Mouse (Mus musculus): ENCODE measurements at regions not wholly inside any gene's neighbourhood (a gene's known extent, or its start where the extent isn't known, plus 50 kb on each side); places are given as distances from the start of the nearest gene placed in this dataset.

DNA sequence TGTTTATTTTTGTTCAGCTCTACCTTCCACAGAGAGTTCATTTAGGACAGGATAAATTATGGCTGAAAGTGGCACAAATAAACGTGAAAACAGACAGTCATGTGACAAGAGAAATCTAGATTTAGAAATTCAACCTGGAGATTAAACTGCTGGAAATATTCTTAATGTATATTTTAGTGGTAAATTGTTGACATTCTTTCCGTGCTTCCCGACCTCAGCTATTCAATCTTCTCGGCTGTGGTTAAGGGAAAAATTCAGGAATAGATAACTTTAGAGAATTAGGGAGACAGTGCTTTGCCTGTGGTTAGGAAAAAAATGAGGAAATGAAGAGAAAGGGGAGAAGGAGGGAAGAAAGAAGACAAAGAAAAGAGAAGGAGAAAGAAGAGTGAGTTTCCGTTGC, 211.7 kb upstream of the Tsc22d2 start:
- Histone ChIP-seq H3K9me3 (ENCODE audit: control insufficient read depth, low read length) (no peaks in the 10 kb centered on the region), H3K4me3 (ENCODE audit: low read depth, low read length) (no peak overlapping the region), H3K4me1 (ENCODE audit: control insufficient read depth, insufficient read depth, low read length) (no peaks in the 10 kb centered on the region), H3K9ac (ENCODE audit: low read length) (no peak overlapping the region), H3K27me3 (ENCODE audit: control insufficient read depth, insufficient read depth, low read length) (no peaks in the 10 kb centered on the region), H3K27ac (ENCODE audit: low read depth, low read length) (no peak overlapping the region), H3K4me2 (ENCODE audit: low read depth) (no peak overlapping the region), H3K36me3 (ENCODE audit: control insufficient read depth, insufficient read depth, low read length) (no peaks in the 10 kb centered on the region)
- WGBS: 83% methylated on average over 5 of the region's 5 CpGs
- ATAC-seq (ENCODE audit: insufficient read depth, low FRiP score, low TSS enrichment) (no peak), DNase-seq (ENCODE audit: low spot score) (no peak)

DNA sequence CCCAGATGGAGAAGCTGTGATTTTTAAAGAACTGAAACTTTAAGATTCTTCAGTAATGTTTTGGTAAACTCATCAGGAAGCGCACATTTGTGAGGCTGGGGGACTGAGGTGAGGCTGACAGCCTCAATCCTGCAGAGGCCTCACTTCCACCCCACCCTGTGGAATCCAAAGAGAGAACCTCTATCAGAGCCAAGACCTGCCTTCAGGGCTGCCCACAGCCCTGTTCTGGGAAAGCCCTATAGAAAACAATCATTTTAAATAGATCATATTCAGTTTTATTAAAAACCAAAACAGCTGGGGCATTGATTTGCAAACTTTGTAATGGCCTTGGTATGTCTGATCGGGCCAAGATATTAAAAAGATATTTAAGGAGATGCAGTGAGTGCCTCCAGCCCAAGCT, 210.7 kb upstream of the Tsc22d2 start:
- Histone ChIP-seq H3K4me3 (ENCODE audit: low read depth, low read length) (no peak overlapping the region), H3K4me1 (ENCODE audit: control insufficient read depth, insufficient read depth, low read length) (no peaks in the 10 kb centered on the region), H3K27me3 (ENCODE audit: control insufficient read depth, insufficient read depth, low read length) (no peaks in the 10 kb centered on the region), H3K9ac (ENCODE audit: low read length) (no peak overlapping the region), H3K27ac (ENCODE audit: low read depth, low read length) (no peak overlapping the region), H3K4me2 (ENCODE audit: low read depth) (no peak overlapping the region), H3K36me3 (ENCODE audit: control insufficient read depth, insufficient read depth, low read length) (no peaks in the 10 kb centered on the region), H3K9me3 (ENCODE audit: control insufficient read depth, low read length) (no peaks in the 10 kb centered on the region)
- DNase-seq (ENCODE audit: low spot score) (no peak), ATAC-seq (ENCODE audit: insufficient read depth, low FRiP score, low TSS enrichment) (no peak)
- WGBS: 87% methylated on average over 2 of the region's 2 CpGs

DNA sequence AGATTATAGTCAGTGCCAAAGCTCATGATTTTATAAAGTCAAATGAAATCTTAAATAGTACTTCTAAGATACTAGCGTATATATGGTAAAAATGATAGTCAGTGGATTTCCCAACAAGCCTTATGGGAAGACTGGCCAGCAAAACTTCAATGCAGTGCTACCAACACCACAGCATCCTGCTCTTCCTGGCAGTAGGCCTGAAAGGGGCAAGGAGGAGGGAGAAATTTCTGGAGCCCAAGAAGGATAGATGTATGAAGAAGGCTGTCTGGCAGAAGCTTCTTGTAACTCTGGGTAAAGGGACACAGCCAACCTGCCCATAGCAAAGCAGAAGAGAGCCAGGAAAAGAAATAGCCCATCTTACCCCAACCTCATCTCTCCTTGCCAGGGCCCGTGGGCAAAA, 209.0 kb upstream of the Tsc22d2 start:
- Histone ChIP-seq H3K9me3 (ENCODE audit: control insufficient read depth, low read length) (no peaks in the 10 kb centered on the region), H3K4me2 (ENCODE audit: low read depth) (no peak overlapping the region), H3K4me1 (ENCODE audit: control insufficient read depth, insufficient read depth, low read length) (no peaks in the 10 kb centered on the region), H3K27ac (ENCODE audit: low read depth, low read length) (no peak overlapping the region), H3K27me3 (ENCODE audit: control insufficient read depth, insufficient read depth, low read length) (no peaks in the 10 kb centered on the region), H3K9ac (ENCODE audit: low read length) (no peak overlapping the region), H3K36me3 (ENCODE audit: control insufficient read depth, insufficient read depth, low read length) (no peaks in the 10 kb centered on the region), H3K4me3 (ENCODE audit: low read depth, low read length) (no peak overlapping the region)
- DNase-seq (ENCODE audit: low spot score) (no peak), ATAC-seq (ENCODE audit: insufficient read depth, low FRiP score, low TSS enrichment) (no peak)
- 83% methylated on average over 2 of the region's 2 CpGs for WGBS

DNA sequence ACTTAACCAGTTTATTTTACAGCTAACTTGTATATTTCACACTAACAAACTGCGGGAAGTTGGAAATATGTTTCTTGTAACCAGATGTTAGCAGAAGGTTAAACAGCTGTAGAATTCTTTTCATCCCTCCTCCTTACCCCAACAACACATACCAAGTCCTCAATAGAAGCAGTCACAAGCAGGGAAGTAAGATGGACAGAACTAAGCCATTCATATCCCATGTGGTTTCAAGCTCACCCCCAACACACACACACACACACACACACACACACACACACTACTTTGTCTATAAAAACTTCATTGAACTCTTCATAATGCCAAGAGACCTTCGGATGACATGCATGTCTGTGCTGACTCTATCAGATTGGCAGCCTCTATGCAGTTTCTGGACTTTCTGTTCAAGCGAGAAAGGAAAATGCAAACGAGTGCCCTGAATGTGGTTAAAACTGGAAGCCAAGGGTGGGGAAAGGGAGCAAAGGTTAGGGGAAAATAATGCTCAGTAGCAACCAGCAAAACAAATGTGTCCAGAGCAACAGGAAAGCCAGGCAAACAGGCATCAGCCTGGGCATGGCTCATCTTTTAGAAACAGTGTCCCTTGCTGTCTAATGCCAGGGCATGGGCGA, 207.6 kb upstream of the Tsc22d2 start:
- Histone ChIP-seq H3K4me3 (ENCODE audit: low read depth, low read length) (no peak overlapping the region), H3K9me3 (ENCODE audit: control insufficient read depth, low read length) (no peaks in the 10 kb centered on the region), H3K9ac (ENCODE audit: low read length) (no peak overlapping the region), H3K4me2 (ENCODE audit: low read depth) (no peak overlapping the region), H3K27me3 (ENCODE audit: control insufficient read depth, insufficient read depth, low read length) (no peaks in the 10 kb centered on the region), H3K4me1 (ENCODE audit: control insufficient read depth, insufficient read depth, low read length) (no peaks in the 10 kb centered on the region), H3K36me3 (ENCODE audit: control insufficient read depth, insufficient read depth, low read length) (no peaks in the 10 kb centered on the region), H3K27ac (ENCODE audit: low read depth, low read length) (no peak overlapping the region)
- no peak for DNase-seq (ENCODE audit: low spot score)
- no peak for ATAC-seq (ENCODE audit: insufficient read depth, low FRiP score, low TSS enrichment)
- 77% methylated on average over 5 of the region's 5 CpGs for WGBS

DNA sequence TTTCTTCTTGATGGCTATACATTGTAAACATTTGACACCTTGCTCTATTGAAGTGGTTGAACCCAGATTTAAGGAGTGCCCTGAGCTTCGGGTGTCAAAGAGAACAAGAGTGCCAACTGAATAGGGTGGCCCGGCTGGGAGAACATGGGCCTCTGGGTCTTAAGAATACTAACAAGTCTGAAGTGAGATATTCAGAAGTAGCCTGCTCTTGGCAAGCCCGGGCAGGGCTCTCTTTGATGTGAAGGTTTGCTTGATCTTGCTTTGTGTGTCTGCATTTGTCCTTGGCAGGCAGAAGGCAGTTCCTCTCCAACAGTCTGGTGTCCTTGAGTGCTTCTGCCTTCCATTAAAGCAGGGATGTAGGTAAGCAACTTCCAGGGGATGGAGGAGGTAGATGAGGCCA, 203.5 kb upstream of the Tsc22d2 start:
- Histone ChIP-seq H3K9me3 (ENCODE audit: control insufficient read depth, low read length) (no peaks in the 10 kb centered on the region), H3K4me2 (ENCODE audit: low read depth) (no peak overlapping the region), H3K27ac (ENCODE audit: low read depth, low read length) (no peak overlapping the region), H3K27me3 (ENCODE audit: control insufficient read depth, insufficient read depth, low read length) (no peaks in the 10 kb centered on the region), H3K4me1 (ENCODE audit: control insufficient read depth, insufficient read depth, low read length) (no peaks in the 10 kb centered on the region), H3K4me3 (ENCODE audit: low read depth, low read length) (no peak overlapping the region), H3K36me3 (ENCODE audit: control insufficient read depth, insufficient read depth, low read length) (no peaks in the 10 kb centered on the region), H3K9ac (ENCODE audit: low read length) (no peak overlapping the region)
- DNase-seq (ENCODE audit: low spot score) (no peak), ATAC-seq (ENCODE audit: insufficient read depth, low FRiP score, low TSS enrichment) (no peak)
- 62% methylated on average over 3 of the region's 3 CpGs for WGBS

DNA sequence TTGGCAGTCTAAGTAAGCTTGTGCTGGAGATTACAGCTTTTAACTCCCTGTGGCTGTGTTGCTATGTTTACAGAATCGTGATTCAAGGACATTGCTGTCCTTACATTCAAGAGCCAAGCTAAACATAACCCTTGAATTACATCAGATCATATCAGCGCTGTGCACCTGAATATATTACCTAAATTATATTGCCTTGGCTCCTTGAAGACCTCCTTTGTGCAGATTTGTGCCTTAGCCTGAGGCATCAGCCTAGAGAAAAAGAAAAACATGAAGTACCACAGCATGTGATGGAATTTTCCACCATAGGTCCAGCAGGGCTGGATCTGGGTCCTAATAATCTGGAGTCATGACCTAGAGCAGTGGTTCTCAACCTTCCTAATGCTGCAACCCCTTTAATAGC, 189.8 kb upstream of the Tsc22d2 start:
- no peaks in the 10 kb centered on the region for H3K36me3 ChIP-seq (ENCODE audit: control insufficient read depth, insufficient read depth, low read length)
- no peaks in the 10 kb centered on the region for H3K4me1 ChIP-seq (ENCODE audit: control insufficient read depth, insufficient read depth, low read length)
- H3K4me3 ChIP-seq (ENCODE audit: low read depth, low read length): no peak overlapping the region
- no peaks in the 10 kb centered on the region for H3K27me3 ChIP-seq (ENCODE audit: control insufficient read depth, insufficient read depth, low read length)
- no peak overlapping the region for H3K9ac ChIP-seq (ENCODE audit: low read length)
- no peak for DNase-seq (ENCODE audit: low spot score)
- H3K4me2 ChIP-seq (ENCODE audit: low read depth): no peak overlapping the region
- H3K27ac ChIP-seq (ENCODE audit: low read depth, low read length): no peak overlapping the region
- no peaks in the 10 kb centered on the region for H3K9me3 ChIP-seq (ENCODE audit: control insufficient read depth, low read length)
- WGBS: 83% methylated on average over 2 of the region's 2 CpGs
- no peak for ATAC-seq (ENCODE audit: insufficient read depth, low FRiP score, low TSS enrichment)

DNA sequence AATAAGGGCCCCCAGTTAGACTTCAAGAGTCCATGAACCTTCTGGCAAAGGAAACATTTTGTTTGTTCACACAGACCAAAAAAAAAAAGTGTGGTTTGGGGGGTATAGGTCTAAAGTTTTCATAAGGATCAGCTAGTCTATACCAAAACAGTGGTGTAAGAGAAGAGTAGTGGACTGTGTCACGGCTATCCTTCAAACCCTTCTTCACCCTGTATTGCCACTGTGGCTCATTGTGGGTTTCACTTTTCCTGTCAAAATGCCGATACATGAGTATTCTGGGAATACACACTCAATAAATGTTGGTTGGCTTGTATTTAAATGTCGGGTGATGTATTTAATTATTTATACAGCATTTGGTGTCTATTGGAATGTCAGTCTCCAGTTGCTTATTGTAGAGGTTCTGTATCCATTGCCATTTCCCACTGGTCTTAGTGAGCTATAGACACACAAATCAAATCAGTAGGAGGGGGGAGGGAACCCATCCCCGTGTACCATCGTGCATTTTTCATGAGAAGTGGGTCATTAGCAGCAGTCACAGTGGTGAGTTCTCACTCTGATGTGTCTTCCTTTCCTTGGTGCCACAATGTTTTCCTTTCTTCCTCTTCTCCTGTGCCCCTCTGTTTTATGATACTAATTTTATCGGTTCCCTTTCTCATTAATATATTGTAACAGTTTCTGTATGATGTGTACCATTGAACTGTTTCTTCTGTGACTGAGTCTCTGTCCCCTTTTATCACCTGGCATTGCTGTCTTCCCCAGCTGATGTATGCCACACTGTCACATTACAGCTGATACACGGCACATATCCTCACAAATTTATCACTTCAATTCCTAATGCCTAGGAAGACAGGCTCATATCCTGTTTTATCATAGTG, 187.8 kb upstream of the Tsc22d2 start:
- WGBS: 77% methylated on average over 7 of the region's 7 CpGs
- Histone ChIP-seq H3K4me1 (ENCODE audit: control insufficient read depth, insufficient read depth, low read length) (no peaks in the 10 kb centered on the region), H3K4me3 (ENCODE audit: low read depth, low read length) (no peak overlapping the region), H3K9me3 (ENCODE audit: control insufficient read depth, low read length) (no peaks in the 10 kb centered on the region), H3K27ac (ENCODE audit: low read depth, low read length) (no peak overlapping the region), H3K27me3 (ENCODE audit: control insufficient read depth, insufficient read depth, low read length) (no peaks in the 10 kb centered on the region), H3K36me3 (ENCODE audit: control insufficient read depth, insufficient read depth, low read length) (no peaks in the 10 kb centered on the region), H3K9ac (ENCODE audit: low read length) (no peak overlapping the region), H3K4me2 (ENCODE audit: low read depth) (no peak overlapping the region)
- DNase-seq (ENCODE audit: low spot score) (peak; percentile 16), ATAC-seq (ENCODE audit: insufficient read depth, low FRiP score, low TSS enrichment) (peak; percentile 73; the same call in 1 of the 2 replicates)

DNA sequence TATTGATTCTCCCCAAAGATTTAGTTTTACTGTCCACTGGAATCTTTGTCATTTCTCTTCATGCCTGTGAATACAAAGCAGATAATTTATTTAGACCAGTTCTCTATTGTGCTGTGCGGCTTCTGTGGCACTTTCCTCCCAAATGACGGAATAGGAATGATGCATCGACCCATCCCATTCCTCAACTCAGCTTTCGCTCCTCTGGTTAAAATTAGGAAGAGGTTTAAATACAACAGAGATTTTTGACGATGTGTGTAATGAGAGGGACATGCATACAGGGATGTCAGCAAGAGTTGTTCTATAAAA, 187.2 kb upstream of the Tsc22d2 start:
- no peak overlapping the region for H3K9ac ChIP-seq (ENCODE audit: low read length)
- WGBS: 79% methylated on average over 5 of the region's 5 CpGs
- H3K4me1 ChIP-seq (ENCODE audit: control insufficient read depth, insufficient read depth, low read length): no peaks in the 10 kb centered on the region
- ATAC-seq (ENCODE audit: insufficient read depth, low FRiP score, low TSS enrichment) (no peak), DNase-seq (ENCODE audit: low spot score) (no peak)
- no peaks in the 10 kb centered on the region for H3K9me3 ChIP-seq (ENCODE audit: control insufficient read depth, low read length)
- H3K27me3 ChIP-seq (ENCODE audit: control insufficient read depth, insufficient read depth, low read length): no peaks in the 10 kb centered on the region
- H3K4me3 ChIP-seq (ENCODE audit: low read depth, low read length): no peak overlapping the region
- H3K4me2 ChIP-seq (ENCODE audit: low read depth): no peak overlapping the region
- no peak overlapping the region for H3K27ac ChIP-seq (ENCODE audit: low read depth, low read length)
- H3K36me3 ChIP-seq (ENCODE audit: control insufficient read depth, insufficient read depth, low read length): no peaks in the 10 kb centered on the region

DNA sequence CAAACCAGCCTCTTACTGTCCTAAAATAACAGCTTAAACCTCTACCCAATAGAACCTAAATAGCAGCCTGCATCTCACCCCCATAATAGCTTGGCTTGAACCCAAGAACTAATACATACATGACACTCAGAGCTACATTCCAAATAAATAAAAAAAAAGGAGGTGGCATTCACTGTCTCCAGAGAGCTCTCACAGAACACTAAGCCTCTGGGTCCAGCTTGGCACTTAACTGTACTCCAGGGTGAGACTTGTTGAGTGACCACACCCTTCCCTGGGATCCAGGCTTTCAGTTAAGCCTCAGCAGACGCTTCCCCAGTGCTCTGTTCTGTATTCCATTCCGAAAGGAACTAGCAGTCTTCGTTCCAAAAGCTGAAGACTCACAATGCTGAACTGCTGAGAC, 186.3 kb upstream of the Tsc22d2 start:
- 81% methylated on average over 3 of the region's 3 CpGs for WGBS
- no peaks in the 10 kb centered on the region for H3K36me3 ChIP-seq (ENCODE audit: control insufficient read depth, insufficient read depth, low read length)
- H3K4me1 ChIP-seq (ENCODE audit: control insufficient read depth, insufficient read depth, low read length): no peaks in the 10 kb centered on the region
- H3K9me3 ChIP-seq (ENCODE audit: control insufficient read depth, low read length): no peaks in the 10 kb centered on the region
- H3K4me3 ChIP-seq (ENCODE audit: low read depth, low read length): no peak overlapping the region
- H3K27me3 ChIP-seq (ENCODE audit: control insufficient read depth, insufficient read depth, low read length): no peaks in the 10 kb centered on the region
- no peak overlapping the region for H3K4me2 ChIP-seq (ENCODE audit: low read depth)
- ATAC-seq (ENCODE audit: insufficient read depth, low FRiP score, low TSS enrichment) (no peak), DNase-seq (ENCODE audit: low spot score) (no peak)
- no peak overlapping the region for H3K27ac ChIP-seq (ENCODE audit: low read depth, low read length)
- H3K9ac ChIP-seq (ENCODE audit: low read length): no peak overlapping the region

All from neural tube, embryonic 11.5 days (tissue).